Mouse (Mus musculus) lung, postnatal 0 days (tissue): Measurements from ENCODE around the gene Axl.

Experiments
- CTCF ChIP-seq: IDR thresholded peaks from 2 replicates; pipeline ENCODE4 v1.5.1; 2016; ENCODE audit warnings: antibody characterized with exemption, mild to moderate bottlenecking
- EP300 ChIP-seq: IDR thresholded peaks from 2 replicates; pipeline ENCODE4 v1.6.1; 2016; ENCODE audit warnings: antibody characterized with exemption, mild to moderate bottlenecking, control low read depth

DNA sequence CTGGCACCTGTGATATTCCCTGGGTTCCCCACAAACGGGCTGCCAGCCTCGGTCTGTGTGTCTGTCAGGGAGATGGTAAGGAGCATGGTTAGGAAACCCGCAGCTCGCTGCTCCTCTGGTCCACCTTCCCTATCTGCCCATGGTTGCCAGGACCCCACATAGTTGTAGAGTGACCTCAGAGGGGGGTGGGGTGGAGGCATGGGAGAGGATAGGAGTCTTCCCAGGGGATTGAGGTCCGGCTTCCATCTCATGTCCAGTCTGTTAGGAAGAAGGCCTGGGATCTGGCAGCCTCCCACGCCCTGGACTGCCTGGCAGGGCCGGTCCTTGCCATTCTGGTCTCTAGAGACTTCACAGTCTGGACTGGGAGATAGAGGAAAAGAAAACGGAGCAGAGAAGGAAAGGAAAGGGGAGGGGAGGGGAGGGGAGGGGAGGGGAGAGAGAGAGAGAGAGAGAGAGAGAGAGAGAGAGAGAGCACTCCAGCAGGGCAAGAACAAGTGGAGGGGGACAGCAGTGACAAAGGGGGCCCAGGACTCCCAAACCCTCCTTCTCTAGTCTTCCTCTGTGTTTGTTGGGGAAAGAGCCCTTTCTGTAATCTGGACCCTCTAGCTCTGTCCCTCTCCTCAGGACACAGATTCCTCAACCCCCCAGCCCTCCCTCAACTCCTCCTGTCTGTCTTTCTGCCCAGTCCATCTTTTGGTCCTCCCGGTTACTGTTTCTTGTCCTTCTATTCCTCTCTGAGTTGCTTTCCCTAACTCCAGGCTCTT is 867 bp downstream of the Axl start:
- TF ChIP-seq CTCF (no peak), EP300 (no peak)
